In the genomic region with DNA sequence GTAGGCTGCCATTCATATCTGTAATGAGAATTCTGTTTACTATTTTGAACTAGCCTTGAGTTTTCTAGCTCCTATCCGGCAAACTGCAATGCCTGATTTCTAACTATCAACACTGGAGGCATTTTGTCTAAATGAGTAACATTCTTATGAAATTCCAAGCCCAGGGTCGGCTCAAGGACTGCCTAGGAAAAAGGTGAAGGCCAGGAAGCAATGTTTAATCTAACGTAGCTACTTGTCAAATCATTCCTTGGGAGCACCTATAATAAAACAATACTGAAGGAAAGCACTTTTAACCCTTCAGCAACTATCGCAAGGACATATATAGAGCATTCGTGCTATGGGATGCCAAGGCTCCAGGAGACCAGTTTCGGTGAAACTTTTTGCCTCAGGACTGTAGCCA, we compare ENCODE assay signal across 18 mouse cellular contexts.
"Had no signal": no experiment of that assay in that cellular context is flagged by ENCODE, and none has a peak within 500 bp of the region (broad histone marks: within the 10 kb centered on the region; RNA-seq: fewer than 3 reads in every experiment).

No protein-coding gene starts in this region.

- H3K27ac ChIP-seq: midbrain, embryonic 10.5 days; midbrain, embryonic 12.5 days; neural tube, embryonic 13.5 days; neural tube, embryonic 15.5 days had no signal

- H3K4me1 ChIP-seq: midbrain, embryonic 10.5 days; midbrain, embryonic 12.5 days; neural tube, embryonic 13.5 days; neural tube, embryonic 15.5 days had no signal

- H3K9me3 ChIP-seq: midbrain, embryonic 10.5 days; midbrain, embryonic 12.5 days; neural tube, embryonic 13.5 days; neural tube, embryonic 15.5 days had no signal

- ATAC-seq: midbrain, embryonic 16.5 days had no signal

- H3K27me3 ChIP-seq: midbrain, embryonic 12.5 days; neural tube, embryonic 13.5 days; neural tube, embryonic 15.5 days had no signal

- H3K4me3 ChIP-seq: midbrain, embryonic 10.5 days; midbrain, embryonic 12.5 days; myocyte; neural tube, embryonic 13.5 days; neural tube, embryonic 15.5 days had no signal

- DNase-seq: lung, embryonic 14.5 days; lung, postnatal 10 days; lung, postnatal 4 days; midbrain, embryonic 14.5 days; retina, postnatal 1 day; right cerebral cortex, adult 18-20 months; right cerebral cortex, postnatal 25 days; right cerebral cortex, postnatal 4 days; spleen, adult 18-20 months; thymus, adult 18-20 months; thymus, postnatal 14 days; thymus, postnatal 36 days had no signal

- H3K4me2 ChIP-seq: lung, embryonic 14.5 days; midbrain, embryonic 12.5 days; neural tube, embryonic 13.5 days; neural tube, embryonic 15.5 days had no signal

- H3K9ac ChIP-seq: lung, embryonic 14.5 days; midbrain, embryonic 12.5 days; neural tube, embryonic 13.5 days; neural tube, embryonic 15.5 days had no signal

- H3K36me3 ChIP-seq: midbrain, embryonic 10.5 days; midbrain, embryonic 12.5 days; neural tube, embryonic 13.5 days; neural tube, embryonic 15.5 days had no signal
